Mouse (Mus musculus): ENCODE results near the gene Gm2075. TPM values are rescaled to one million over a fixed set of nuclear protein-coding genes. Genes with fewer than 3 reads are reported as not detected.
"Not testable (repeated sequence)": the region's sequence is repeated elsewhere in the genome, so short reads cannot be mapped to it uniquely, and the experiment has no call there.

Gm2075 gene
- polyA plus RNA-seq (2012; rRNA removed) = not detected in 2 replicates

DNA sequence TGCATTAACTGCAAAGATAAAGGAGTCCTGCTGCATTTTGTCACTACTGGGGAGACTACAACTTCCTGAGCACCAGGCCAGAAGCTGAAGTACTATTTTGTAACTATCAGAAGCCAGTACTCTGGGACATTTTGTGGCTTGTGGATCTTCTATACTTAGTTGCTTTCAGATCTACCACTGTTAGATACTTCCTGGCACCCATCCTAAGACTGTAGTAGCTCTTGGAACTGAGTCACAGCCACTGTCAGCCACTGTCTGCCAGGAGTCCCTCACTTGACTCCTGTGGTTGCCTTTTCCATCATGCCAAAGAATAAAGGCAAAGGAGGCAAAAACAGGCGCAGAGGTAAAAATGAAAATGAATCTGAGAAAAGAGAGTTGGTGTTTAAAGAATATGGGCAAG, at the start of gene Gm2075:
Gene Gm2075 (plus strand): TSS at position 301 of the 400 bp plus-strand sequence.
- H3K36me3 ChIP-seq (ENCODE audit: control insufficient read depth, insufficient read depth, low read length); H3K4me3 ChIP-seq (ENCODE audit: control insufficient read depth, insufficient read depth, low read length); H3K4me1 ChIP-seq (replicated peaks; ENCODE audit: control insufficient read depth, insufficient read depth, low read length); H3K27ac ChIP-seq (ENCODE audit: control insufficient read depth, insufficient read depth, low read length); H3K27me3 ChIP-seq (ENCODE audit: control insufficient read depth, insufficient read depth, low read length); DNase-seq: not testable (repeated sequence)
- 100% methylated on average over 1 of the region's 1 CpGs for WGBS

- DNase-seq; H3K4me3 ChIP-seq (ENCODE audit: control insufficient read depth, insufficient read depth, low read length): not testable (repeated sequence)
These were observed 27.6 kb upstream of the Gm2075 start for GRCm38 (mm10) chr12:87984000-87984399.

DNA sequence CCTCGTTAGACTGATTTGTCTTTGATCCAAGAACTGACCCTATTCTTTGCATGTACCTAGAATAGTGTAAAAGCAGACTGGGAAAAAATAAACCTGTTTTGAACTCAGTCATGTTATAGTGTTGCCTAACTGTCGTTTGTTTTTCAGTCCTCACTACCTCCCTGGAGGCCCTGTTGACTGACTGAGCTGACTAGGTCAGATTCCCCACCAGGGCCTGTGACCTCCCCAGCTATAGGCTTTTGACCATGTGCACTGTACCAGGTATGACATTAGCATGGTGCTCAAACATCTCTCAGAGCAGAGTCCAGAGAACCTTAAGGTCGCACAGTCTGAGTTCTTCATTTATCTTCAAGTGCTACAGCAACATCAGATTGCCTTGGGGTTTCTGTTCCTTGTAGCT, 7.5 kb upstream of the Gm2075 start:
- 80% methylated on average over 3 of the region's 3 CpGs for WGBS
- H3K36me3 ChIP-seq (ENCODE audit: control insufficient read depth, insufficient read depth, low read length); H3K4me3 ChIP-seq (ENCODE audit: control insufficient read depth, insufficient read depth, low read length); H3K27ac ChIP-seq (ENCODE audit: control insufficient read depth, insufficient read depth, low read length); DNase-seq; H3K27me3 ChIP-seq (ENCODE audit: control insufficient read depth, insufficient read depth, low read length); H3K4me1 ChIP-seq (replicated peaks; ENCODE audit: control insufficient read depth, insufficient read depth, low read length): not testable (repeated sequence)

More at GRCm38 (mm10) chr12:87984000-87984399, 27.6 kb upstream of the Gm2075 start:
- H3K36me3 ChIP-seq (ENCODE audit: control insufficient read depth, insufficient read depth, low read length); H3K4me1 ChIP-seq (replicated peaks; ENCODE audit: control insufficient read depth, insufficient read depth, low read length); H3K27ac ChIP-seq (ENCODE audit: control insufficient read depth, insufficient read depth, low read length); H3K27me3 ChIP-seq (ENCODE audit: control insufficient read depth, insufficient read depth, low read length): not testable (repeated sequence)

DNA sequence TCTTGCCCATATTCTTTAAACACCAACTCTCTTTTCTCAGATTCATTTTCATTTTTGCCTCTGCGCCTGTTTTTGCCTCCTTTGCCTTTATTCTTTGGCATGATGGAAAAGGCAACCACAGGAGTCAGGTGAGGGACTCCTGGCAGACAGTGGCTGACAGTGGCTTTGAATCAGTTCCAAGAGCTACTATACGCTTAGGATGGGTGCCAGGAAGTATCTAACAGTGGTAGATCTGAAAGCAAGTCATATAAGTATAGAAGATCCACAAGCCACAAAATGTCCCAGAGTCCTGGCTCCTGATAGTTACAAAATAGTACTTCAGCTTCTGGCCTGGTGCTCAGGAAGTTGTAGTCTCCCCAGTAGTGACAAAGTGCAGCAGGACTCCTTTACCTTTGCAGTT, 7.0 kb downstream of the Gm2075 start, which contains the start of gene Gm6803:
Gene Gm6803 (minus strand): TSS at position 101 of the 400 bp plus-strand sequence.
- not testable (repeated sequence) for H3K27me3 ChIP-seq (ENCODE audit: control insufficient read depth, insufficient read depth, low read length); DNase-seq; H3K4me1 ChIP-seq (replicated peaks; ENCODE audit: control insufficient read depth, insufficient read depth, low read length); H3K27ac ChIP-seq (ENCODE audit: control insufficient read depth, insufficient read depth, low read length); H3K36me3 ChIP-seq (ENCODE audit: control insufficient read depth, insufficient read depth, low read length); H3K4me3 ChIP-seq (ENCODE audit: control insufficient read depth, insufficient read depth, low read length)
- WGBS = 78% methylated on average over 2 of the region's 2 CpGs

GRCm38 (mm10) chr12:88026704-88027103, 15.1 kb downstream of the Gm2075 start, which contains the start of gene Gm2056:
Gm2056 (plus strand) TSS chr12:88027004.
- H3K27me3 ChIP-seq (ENCODE audit: control insufficient read depth, insufficient read depth, low read length); H3K4me1 ChIP-seq (replicated peaks; ENCODE audit: control insufficient read depth, insufficient read depth, low read length); H3K36me3 ChIP-seq (ENCODE audit: control insufficient read depth, insufficient read depth, low read length); DNase-seq; H3K27ac ChIP-seq (ENCODE audit: control insufficient read depth, insufficient read depth, low read length); H3K4me3 ChIP-seq (ENCODE audit: control insufficient read depth, insufficient read depth, low read length): not testable (repeated sequence)
- 97% methylated on average over 1 of the region's 1 CpGs for WGBS

DNA sequence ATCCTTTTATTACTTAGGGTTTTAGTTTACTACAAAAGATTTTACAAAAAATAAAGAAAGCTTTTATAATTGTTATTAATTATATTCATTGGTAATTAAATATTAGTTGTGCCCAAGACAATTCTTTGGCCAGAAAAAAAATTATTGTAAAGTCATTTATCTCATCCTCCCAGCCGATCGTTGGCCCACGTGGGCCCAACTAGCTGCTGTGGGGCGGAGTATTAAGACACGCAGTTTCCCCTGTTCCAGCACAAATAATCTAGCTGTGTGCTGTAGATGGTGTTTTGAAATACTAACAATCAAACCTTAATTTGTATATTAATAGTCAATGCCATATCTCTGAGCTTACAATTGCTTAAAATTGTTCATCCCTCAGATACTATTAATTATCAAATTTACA, 20.6 kb downstream of the Gm2075 start:
- H3K4me1 ChIP-seq (replicated peaks; ENCODE audit: control insufficient read depth, insufficient read depth, low read length); H3K27ac ChIP-seq (ENCODE audit: control insufficient read depth, insufficient read depth, low read length); DNase-seq; H3K36me3 ChIP-seq (ENCODE audit: control insufficient read depth, insufficient read depth, low read length); H3K27me3 ChIP-seq (ENCODE audit: control insufficient read depth, insufficient read depth, low read length); H3K4me3 ChIP-seq (ENCODE audit: control insufficient read depth, insufficient read depth, low read length): not testable (repeated sequence)
- WGBS = 94% methylated on average over 5 of the region's 5 CpGs

DNA sequence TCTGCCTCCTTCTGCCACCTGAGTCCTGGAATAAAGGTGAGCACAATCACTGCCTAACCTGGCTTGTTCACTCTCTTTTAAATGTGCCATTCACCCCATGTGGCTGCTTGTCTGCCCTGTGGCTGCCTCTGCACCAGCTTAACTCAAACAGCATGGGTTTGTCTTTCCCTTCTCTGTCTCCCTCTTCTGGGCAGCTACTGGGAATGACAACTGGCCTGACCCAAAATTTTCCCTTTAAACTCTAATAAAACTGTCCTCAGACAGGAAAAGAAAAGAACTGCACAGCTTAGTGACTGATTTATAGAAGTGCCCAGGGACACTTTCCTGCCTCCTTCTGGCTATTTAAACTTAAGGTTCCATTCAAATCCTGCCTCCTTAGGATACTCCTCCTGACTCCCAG, 27.4 kb downstream of the Gm2075 start:
- not testable (repeated sequence) for H3K4me1 ChIP-seq (replicated peaks; ENCODE audit: control insufficient read depth, insufficient read depth, low read length); H3K36me3 ChIP-seq (ENCODE audit: control insufficient read depth, insufficient read depth, low read length); H3K27ac ChIP-seq (ENCODE audit: control insufficient read depth, insufficient read depth, low read length); DNase-seq; H3K4me3 ChIP-seq (ENCODE audit: control insufficient read depth, insufficient read depth, low read length); H3K27me3 ChIP-seq (ENCODE audit: control insufficient read depth, insufficient read depth, low read length)

- H3K4me3 ChIP-seq (ENCODE audit: control insufficient read depth, insufficient read depth, low read length); DNase-seq: not testable (repeated sequence)
- WGBS = 95% methylated on average over 1 of the region's 1 CpGs
These were observed 28.1 kb downstream of the Gm2075 start for GRCm38 (mm10) chr12:88039703-88040102.

DNA sequence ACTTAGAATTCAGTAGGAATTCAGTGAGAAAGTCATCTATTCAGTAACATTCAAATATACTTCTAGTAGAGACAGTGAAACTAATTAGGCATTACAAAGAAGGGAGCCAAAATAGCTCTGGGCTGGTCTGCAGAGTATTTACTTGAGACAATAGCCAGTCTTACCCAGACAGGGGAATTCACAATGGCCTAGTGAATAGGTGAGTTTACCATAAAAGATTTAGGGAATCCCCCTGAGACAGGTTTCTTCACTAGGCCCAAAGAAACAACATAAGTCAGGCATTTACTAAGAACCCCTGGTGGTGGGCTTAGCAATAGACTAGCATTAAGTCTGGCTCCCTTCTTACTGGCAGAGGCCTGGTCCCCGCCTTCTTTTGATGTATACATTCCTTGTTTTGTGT, 33.6 kb downstream of the Gm2075 start:
- not testable (repeated sequence) for H3K36me3 ChIP-seq (ENCODE audit: control insufficient read depth, insufficient read depth, low read length); H3K27ac ChIP-seq (ENCODE audit: control insufficient read depth, insufficient read depth, low read length); H3K27me3 ChIP-seq (ENCODE audit: control insufficient read depth, insufficient read depth, low read length); H3K4me1 ChIP-seq (replicated peaks; ENCODE audit: control insufficient read depth, insufficient read depth, low read length); H3K4me3 ChIP-seq (ENCODE audit: control insufficient read depth, insufficient read depth, low read length); DNase-seq
- WGBS = 60% methylated on average over 1 of the region's 1 CpGs

More at GRCm38 (mm10) chr12:88039703-88040102, 28.1 kb downstream of the Gm2075 start:
- not testable (repeated sequence) for H3K27ac ChIP-seq (ENCODE audit: control insufficient read depth, insufficient read depth, low read length); H3K4me1 ChIP-seq (replicated peaks; ENCODE audit: control insufficient read depth, insufficient read depth, low read length); H3K27me3 ChIP-seq (ENCODE audit: control insufficient read depth, insufficient read depth, low read length); H3K36me3 ChIP-seq (ENCODE audit: control insufficient read depth, insufficient read depth, low read length)

Other genes with a start within 250 kb of the Gm2075 start
- not detected in 2 replicates for gene Gm21319, start 236.1 kb upstream of the Gm2075 start, polyA plus RNA-seq (2012; rRNA removed)
- not detected in 2 replicates for gene Gm21936, start 216.3 kb upstream of the Gm2075 start, polyA plus RNA-seq (2012; rRNA removed)
- not detected in 2 replicates for gene BB287469, start 195.3 kb upstream of the Gm2075 start, polyA plus RNA-seq (2012; rRNA removed)
- not detected in 2 replicates for gene Gm2001, start 169.5 kb upstream of the Gm2075 start, polyA plus RNA-seq (2012; rRNA removed)
- not detected in 2 replicates for gene Gm2016, start 137.8 kb upstream of the Gm2075 start, polyA plus RNA-seq (2012; rRNA removed)
- gene Gm2022, start 116.5 kb upstream of the Gm2075 start, polyA plus RNA-seq (2012; rRNA removed) = not detected in 2 replicates
- gene Gm2035, start 92.0 kb upstream of the Gm2075 start, polyA plus RNA-seq (2012; rRNA removed) = not detected in 2 replicates
- gene Gm2042, start 57.8 kb upstream of the Gm2075 start, polyA plus RNA-seq (2012; rRNA removed) = not detected in 2 replicates
- not detected in 2 replicates for gene Gm6803, start 6.9 kb downstream of the Gm2075 start, polyA plus RNA-seq (2012; rRNA removed)
- not detected in 2 replicates for gene Gm2056, start 15.2 kb downstream of the Gm2075 start, polyA plus RNA-seq (2012; rRNA removed)
- gene Gm16368, start 71.8 kb downstream of the Gm2075 start, polyA plus RNA-seq (2012; rRNA removed) = not detected in 2 replicates
- gene Gm10436, start 170.3 kb downstream of the Gm2075 start, polyA plus RNA-seq (2012; rRNA removed) = not detected in 2 replicates
- not detected in 2 replicates for gene Gm8332, start 238.3 kb downstream of the Gm2075 start, polyA plus RNA-seq (2012; rRNA removed)